Mouse (Mus musculus) intestine, embryonic 15.5 days (tissue): ENCODE results near the gene Tnrc6a. TPM values are rescaled to one million over a fixed set of nuclear protein-coding genes. Genes with fewer than 3 reads are reported as not detected.

Experiments
- ATAC-seq: fragments of 200-750 bp; cut with Nextera tagmentation; 2 replicates; pipeline ENCODE4 v1.8.0; 2017; ENCODE audit warnings: moderate TSS enrichment, moderate library complexity
- H3K27ac ChIP-seq: fragments of 300-500 bp; sonication (generic); 2 replicates; pipeline ENCODE4 v1.5.1; 2015; ENCODE audit warnings: mild to moderate bottlenecking, inconsistent platforms
- H3K27me3 ChIP-seq: fragments of 300-500 bp; sonication (generic); replicated peaks from 2 replicates; pipeline ENCODE4 v1.6.1; 2015; ENCODE audit warnings: inconsistent platforms
- H3K36me3 ChIP-seq: fragments of 300-500 bp; sonication (generic); 2 replicates; pipeline ENCODE4 v1.6.1; 2015; ENCODE audit warnings: inconsistent platforms
- H3K4me1 ChIP-seq: fragments of 300-500 bp; sonication (generic); replicated peaks from 2 replicates; pipeline ENCODE4 v1.6.1; 2015; ENCODE audit warnings: inconsistent platforms
- H3K4me2 ChIP-seq: fragments of 300-500 bp; sonication (generic); replicated peaks from 2 replicates; pipeline ENCODE4 v1.6.1; 2015; ENCODE audit warnings: mild to moderate bottlenecking, inconsistent platforms
- H3K4me3 ChIP-seq: fragments of 300-500 bp; sonication (generic); replicated peaks from 2 replicates; pipeline ENCODE4 v1.5.1; 2015; ENCODE audit warnings: inconsistent platforms
- H3K9ac ChIP-seq: fragments of 300-500 bp; sonication (generic); 2 replicates; pipeline ENCODE4 v1.6.1; 2015; ENCODE audit warnings: inconsistent platforms
- H3K9me3 ChIP-seq: fragments of 300-500 bp; sonication (generic); 2 replicates; pipeline ENCODE4 v1.6.1; 2016; ENCODE audit warnings: inconsistent platforms
- WGBS: fragments of 180-500 bp; shearing (Covaris S2); methylation state at CpG from one replicate; pipeline ENCODE4 v1.1.7; 2015; 5-methylcytosine and 5-hydroxymethylcytosine counted together
- polyA plus RNA-seq: library from polyadenylated mRNA; unstranded; fragments of >200 nt; fragmentation: Nextera tagmentation; extraction: Ambion mirVana; gene quantifications from 2 replicates; pipeline ENCODE4 v1.2.1, GENCODE M21; 2015

The Tnrc6a gene
- polyA plus RNA-seq, 1 experiment from 2014 or later = 38.3 TPM

DNA sequence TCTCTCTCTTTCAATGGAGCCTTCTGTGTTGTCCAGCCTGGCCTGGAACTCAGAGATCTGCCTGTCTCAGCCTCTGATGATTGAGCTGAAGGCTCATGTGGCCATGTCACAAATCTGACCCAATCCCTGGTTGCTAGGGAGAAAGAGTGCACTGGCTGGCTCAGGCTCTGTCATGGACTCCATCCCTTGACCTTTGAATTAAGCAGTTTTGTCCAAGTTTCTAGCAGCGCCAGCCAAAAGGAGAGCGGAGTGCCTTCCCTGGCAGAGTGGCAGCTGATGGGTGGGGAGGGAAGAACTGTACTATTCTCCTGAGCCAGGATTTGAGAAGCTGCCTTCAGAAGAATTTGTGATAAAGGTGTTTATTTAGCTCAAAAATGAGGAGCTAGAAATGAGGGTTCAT is 17.4 kb upstream of the Tnrc6a start:
- Histone ChIP-seq H3K36me3 (no peaks in the 10 kb centered on the region), H3K9ac (no peak overlapping the region), H3K9me3 (no peaks in the 10 kb centered on the region), H3K27ac (no peak overlapping the region), H3K27me3 (no peaks in the 10 kb centered on the region), H3K4me1 (peaks cover 15% of the 10 kb centered on the region), H3K4me2 (no peak overlapping the region), H3K4me3 (no peak overlapping the region)
- no peak for ATAC-seq
- WGBS = 99% methylated on average over 2 of the region's 2 CpGs

DNA sequence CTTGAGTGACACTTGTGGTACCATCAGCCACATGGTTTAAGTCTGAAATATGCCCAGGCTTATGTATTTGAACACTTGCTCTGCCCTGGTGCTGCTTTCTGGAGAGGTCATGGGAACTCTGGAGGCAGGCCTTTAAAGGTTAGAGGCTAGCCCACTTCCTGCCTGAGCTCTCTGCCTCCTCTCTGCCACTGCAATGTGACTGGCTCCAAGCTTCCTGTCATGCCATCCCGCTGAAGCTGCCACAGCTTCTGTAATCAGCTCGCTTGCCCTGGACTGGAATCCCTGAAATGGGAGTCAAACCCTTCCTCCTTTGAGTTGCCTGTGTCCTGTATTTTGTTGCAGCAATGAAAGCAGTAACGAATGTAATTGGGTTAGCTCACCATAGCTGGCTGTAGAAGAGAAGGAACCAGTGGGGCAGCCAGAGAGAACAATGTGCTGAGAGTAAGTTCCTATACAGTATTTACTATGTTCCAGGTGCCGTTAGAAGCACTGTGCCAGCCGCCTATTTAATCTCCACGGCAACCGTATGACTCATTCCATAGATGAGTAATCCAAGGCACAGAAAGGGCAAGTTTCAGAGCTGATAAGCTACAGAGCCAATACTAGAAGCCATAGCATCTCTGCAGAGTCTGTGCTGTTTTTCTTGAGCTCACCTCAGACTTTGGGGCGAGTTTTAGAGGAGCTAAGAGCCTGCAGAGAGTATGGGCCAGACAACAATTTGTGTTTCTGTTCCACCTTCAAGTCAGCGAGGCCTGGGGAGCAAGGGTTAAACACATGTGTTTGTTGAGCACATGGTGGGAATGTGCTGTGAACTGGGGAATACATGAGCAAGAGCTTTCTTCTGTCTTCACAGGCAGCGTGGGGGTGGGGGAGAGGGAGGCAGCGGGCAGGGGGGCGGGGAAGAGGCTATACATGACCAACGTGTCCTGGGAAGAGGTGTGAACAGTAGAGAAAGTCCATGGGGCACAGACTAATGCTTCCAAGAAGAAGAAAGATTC is 15.3 kb upstream of the Tnrc6a start:
- peak; percentile 94 for ATAC-seq
- Histone ChIP-seq H3K4me2 (no peak overlapping the region), H3K4me1 (peaks cover 15% of the 10 kb centered on the region)

DNA sequence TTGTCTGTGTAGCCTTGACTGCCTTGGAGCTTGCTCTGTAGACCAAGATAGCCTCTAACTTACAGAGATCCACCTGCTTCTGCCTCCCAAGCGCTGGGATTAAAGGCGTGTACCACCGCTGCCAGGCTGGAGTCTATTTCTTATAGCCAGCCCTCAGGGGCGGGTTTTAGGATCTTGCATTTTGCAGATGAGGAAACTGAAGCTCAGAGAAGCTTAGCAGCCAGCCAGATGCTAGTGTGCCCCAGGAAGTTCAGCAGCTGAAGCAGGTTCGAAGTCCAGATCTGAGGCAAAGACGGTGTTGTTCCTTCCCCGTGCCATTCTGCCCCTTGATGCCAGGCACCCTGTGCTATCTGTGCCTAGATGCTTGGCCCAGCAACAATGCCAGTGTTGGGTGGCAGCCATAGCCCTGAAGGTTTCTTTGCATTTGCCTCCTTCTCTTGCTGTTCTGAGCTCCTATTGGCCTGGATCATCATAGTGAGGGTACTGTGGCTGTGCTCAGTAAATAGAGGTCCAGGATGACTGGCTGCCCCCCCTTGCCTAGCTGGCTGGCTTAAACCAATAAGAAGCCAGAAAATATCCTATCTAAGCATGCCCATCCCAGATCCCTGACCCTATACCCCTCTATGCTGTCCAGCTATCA is 14.2 kb upstream of the Tnrc6a start:
- Histone ChIP-seq H3K27ac (peak overlapping the region; percentile 24; the same call in 1 of the 2 replicates), H3K4me1 (peaks cover 15% of the 10 kb centered on the region), H3K4me3 (no peak overlapping the region), H3K9ac (no peak overlapping the region), H3K36me3 (no peaks in the 10 kb centered on the region), H3K27me3 (no peaks in the 10 kb centered on the region), H3K4me2 (no peak overlapping the region), H3K9me3 (no peaks in the 10 kb centered on the region)
- 84% methylated on average over 7 of the region's 7 CpGs for WGBS
- ATAC-seq = 0 out of 2 replicates have a peak, but pooled peaks have one; percentile 3

More for the DNA sequence above, 15.3 kb upstream of the Tnrc6a start:
- Histone ChIP-seq H3K27ac (peak overlapping the region; percentile 52; the same call in 1 of the 2 replicates), H3K4me3 (no peak overlapping the region), H3K36me3 (no peaks in the 10 kb centered on the region), H3K9me3 (no peaks in the 10 kb centered on the region), H3K27me3 (no peaks in the 10 kb centered on the region), H3K9ac (no peak overlapping the region)
- 50% methylated on average over 13 of the region's 13 CpGs for WGBS

DNA sequence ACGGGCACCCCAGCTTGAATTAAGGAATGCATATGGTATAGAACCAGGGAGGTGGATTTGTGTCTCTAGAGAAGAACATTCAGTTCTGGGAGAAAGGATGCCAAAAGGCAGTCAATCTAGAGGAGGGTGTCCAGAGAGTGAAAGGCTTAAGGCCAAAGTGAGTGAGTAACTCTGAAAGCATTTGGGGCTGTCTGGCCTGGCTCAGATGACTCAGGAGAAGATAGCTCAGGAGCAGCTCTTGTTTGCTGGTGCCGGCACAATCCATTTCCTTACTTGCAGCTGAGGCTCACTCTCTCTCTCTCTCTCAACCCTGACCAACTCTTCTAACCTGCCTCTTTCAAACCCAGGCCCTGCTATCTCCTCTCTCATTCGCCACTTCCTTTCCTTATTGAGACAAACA is 13.6 kb upstream of the Tnrc6a start:
- Histone ChIP-seq H3K4me3 (no peak overlapping the region), H3K9me3 (no peaks in the 10 kb centered on the region), H3K36me3 (no peaks in the 10 kb centered on the region), H3K27me3 (no peaks in the 10 kb centered on the region), H3K4me2 (no peak overlapping the region), H3K9ac (no peak overlapping the region), H3K4me1 (peaks cover 15% of the 10 kb centered on the region), H3K27ac (peak overlapping the region; percentile 24)
- 44% methylated on average over 3 of the region's 3 CpGs for WGBS
- peak; percentile 43; the same call in 1 of the 2 replicates for ATAC-seq

DNA sequence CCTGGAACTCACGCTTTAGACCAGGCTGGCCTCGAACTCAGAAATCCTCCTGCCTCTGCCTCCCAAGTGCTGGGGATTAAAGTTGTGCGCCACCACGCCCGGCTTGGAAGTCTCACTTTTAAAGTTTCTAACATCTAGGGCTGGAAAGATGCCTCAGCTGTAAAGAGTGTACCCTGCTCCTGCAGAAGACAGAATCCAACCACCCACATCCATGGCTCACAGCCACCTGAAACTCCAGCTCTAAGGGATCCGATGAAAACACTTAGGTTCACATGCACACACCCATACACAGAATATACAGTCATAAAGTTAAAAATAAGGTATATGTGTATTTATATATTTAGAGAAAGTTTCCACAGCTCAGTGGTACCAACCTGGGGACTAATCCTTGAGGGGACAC is 10.1 kb upstream of the Tnrc6a start:
- peaks cover 9% of the 10 kb centered on the region for H3K4me1 ChIP-seq
- H3K27me3 ChIP-seq = no peaks in the 10 kb centered on the region
- no peaks in the 10 kb centered on the region for H3K36me3 ChIP-seq
- H3K4me2 ChIP-seq = no peak overlapping the region
- ATAC-seq = no peak
- 94% methylated on average over 6 of the region's 6 CpGs for WGBS
- H3K9ac ChIP-seq = no peak overlapping the region
- no peak overlapping the region for H3K27ac ChIP-seq
- no peak overlapping the region for H3K4me3 ChIP-seq
- H3K9me3 ChIP-seq = no peaks in the 10 kb centered on the region

DNA sequence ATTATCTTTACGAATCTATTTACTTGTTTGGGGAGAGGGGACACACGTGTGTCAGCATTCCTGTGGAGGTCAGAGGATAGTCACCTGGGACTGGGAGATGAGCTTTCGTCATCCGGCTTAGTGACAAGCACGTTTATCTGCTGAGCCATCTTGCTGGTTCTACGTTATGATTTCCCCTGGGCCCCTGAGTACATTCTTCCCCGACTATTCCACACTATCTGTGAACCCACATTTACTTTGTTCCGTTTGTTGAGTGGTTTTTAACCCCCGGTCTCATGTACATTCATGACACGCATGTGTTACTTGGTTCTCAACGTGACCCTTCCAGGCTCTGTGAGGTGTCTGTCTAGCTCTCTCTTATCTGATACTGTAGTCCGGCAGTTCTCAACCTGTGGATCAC is 6.9 kb upstream of the Tnrc6a start:
- Histone ChIP-seq H3K27ac (no peak overlapping the region), H3K4me3 (no peak overlapping the region), H3K36me3 (no peaks in the 10 kb centered on the region), H3K27me3 (no peaks in the 10 kb centered on the region), H3K9ac (no peak overlapping the region), H3K4me2 (no peak overlapping the region), H3K4me1 (no peaks in the 10 kb centered on the region), H3K9me3 (no peaks in the 10 kb centered on the region)
- 73% methylated on average over 12 of the region's 12 CpGs for WGBS
- ATAC-seq = no peak

DNA sequence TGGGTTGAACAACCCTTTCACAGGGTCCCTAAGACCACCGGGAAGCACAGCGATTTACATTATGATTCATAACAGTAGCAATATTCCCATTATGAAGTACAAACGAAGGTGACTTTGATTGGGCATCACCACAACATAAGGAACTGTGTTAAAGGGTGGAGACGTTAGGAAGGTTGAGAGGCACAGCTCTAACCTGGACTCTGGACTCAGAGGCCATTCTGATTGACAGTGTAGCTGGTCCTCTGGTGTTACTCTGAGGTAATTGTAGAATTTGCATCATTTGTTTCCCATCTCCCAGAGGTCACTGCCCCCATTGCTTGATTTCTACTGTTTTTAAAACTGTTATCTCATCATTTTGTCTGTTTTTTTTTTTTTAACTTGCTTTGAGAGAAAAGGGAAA is 6.5 kb upstream of the Tnrc6a start:
- ATAC-seq = peak; percentile 51; the same call in 1 of the 2 replicates
- no peaks in the 10 kb centered on the region for H3K9me3 ChIP-seq
- H3K36me3 ChIP-seq = no peaks in the 10 kb centered on the region
- no peaks in the 10 kb centered on the region for H3K4me1 ChIP-seq
- no peak overlapping the region for H3K27ac ChIP-seq
- H3K27me3 ChIP-seq = no peaks in the 10 kb centered on the region
- 68% methylated on average over 4 of the region's 4 CpGs for WGBS
- no peak overlapping the region for H3K4me2 ChIP-seq
- no peak overlapping the region for H3K9ac ChIP-seq
- no peak overlapping the region for H3K4me3 ChIP-seq

DNA sequence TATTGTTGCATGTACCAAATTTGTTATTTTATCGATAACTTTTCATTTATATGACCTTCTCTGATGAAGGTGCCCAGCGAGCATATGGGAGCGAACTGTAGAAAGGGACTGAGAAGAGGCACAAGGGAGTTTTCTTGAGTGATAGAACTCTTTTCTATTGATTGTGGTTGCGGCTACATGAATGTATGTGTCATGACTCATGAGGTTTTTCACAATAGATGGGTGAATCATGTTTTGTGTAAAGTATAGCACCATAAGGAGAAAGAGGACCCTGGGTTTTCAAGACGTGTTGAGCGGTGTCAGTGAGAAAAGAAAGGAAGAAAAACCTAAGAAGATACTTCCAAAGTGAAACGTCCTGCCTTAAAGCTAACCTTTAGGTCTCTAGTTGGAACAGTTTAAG is 3.2 kb upstream of the Tnrc6a start:
- H3K36me3 ChIP-seq = no peaks in the 10 kb centered on the region
- no peak overlapping the region for H3K27ac ChIP-seq
- 87% methylated on average over 7 of the region's 7 CpGs for WGBS
- H3K9ac ChIP-seq = no peak overlapping the region
- H3K4me2 ChIP-seq = no peak overlapping the region
- ATAC-seq = no peak
- no peak overlapping the region for H3K4me3 ChIP-seq
- H3K27me3 ChIP-seq = no peaks in the 10 kb centered on the region
- H3K9me3 ChIP-seq = no peaks in the 10 kb centered on the region
- no peaks in the 10 kb centered on the region for H3K4me1 ChIP-seq

DNA sequence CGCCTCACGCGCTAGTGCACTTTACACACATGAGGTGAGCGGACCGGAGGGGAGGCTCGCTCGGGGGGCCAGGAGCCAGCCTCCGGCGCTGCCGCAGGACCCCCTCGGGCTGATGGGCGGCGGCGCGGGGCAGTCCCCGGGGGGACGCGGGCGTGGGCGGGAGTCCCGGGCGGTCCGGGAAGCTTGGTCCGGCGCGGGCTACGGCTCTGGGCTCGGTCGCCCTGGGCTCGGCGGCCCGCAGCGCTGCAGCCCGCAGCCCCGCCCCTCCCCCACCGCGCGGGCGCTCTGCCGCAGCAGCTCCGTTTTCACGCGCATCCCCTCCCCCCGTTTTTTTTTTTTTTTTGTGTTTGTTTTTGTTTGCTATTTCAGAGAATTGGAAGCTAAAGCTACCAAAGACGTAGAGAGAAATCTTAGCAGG is 623 bp downstream of the Tnrc6a start:
- WGBS = under 1% methylated on average over 37 of the region's 45 CpGs
- Histone ChIP-seq H3K9ac (peak overlapping the region; percentile 98), H3K4me2 (peak overlapping the region; percentile 61), H3K4me1 (peaks cover 9% of the 10 kb centered on the region; the same call in 1 of the 2 replicates), H3K27me3 (no peaks in the 10 kb centered on the region), H3K4me3 (peak overlapping the region; percentile 100), H3K27ac (peak overlapping the region; percentile 96), H3K36me3 (no peaks in the 10 kb centered on the region), H3K9me3 (no peaks in the 10 kb centered on the region)
- ATAC-seq = peak; percentile 79

DNA sequence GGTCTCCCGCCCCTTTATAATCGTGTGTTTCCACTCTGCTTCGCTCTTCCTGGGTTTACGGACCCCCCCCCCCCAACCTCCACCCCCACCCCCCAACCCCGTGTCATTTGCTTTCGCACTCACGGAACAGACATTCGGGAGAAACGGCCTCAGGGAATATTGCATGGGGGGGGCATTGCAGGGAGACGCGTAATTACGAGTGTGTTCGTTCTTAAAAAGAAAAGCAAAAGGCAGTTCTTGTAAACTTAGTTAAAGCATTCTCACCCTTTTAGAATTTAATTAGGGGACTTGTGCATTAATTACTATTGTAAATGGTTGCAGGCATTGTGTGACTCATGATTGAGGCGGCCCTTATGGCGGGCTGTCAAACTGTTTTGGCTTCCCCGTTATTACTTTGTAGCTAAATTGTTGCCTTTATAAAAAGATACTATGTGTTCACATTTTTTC is 1.1 kb downstream of the Tnrc6a start:
- under 1% methylated on average over 16 of the region's 16 CpGs for WGBS
- no peaks in the 10 kb centered on the region for H3K9me3 ChIP-seq
- peak overlapping the region; percentile 61 for H3K4me2 ChIP-seq
- peaks cover 9% of the 10 kb centered on the region; the same call in 1 of the 2 replicates for H3K4me1 ChIP-seq
- no peak for ATAC-seq
- H3K4me3 ChIP-seq = peak overlapping the region; percentile 100
- peak overlapping the region; percentile 98 for H3K9ac ChIP-seq
- 0 out of 2 replicates have a peak overlapping the region, but pooled peaks have one; percentile 96 for H3K27ac ChIP-seq
- no peaks in the 10 kb centered on the region for H3K27me3 ChIP-seq
- H3K36me3 ChIP-seq = no peaks in the 10 kb centered on the region

DNA sequence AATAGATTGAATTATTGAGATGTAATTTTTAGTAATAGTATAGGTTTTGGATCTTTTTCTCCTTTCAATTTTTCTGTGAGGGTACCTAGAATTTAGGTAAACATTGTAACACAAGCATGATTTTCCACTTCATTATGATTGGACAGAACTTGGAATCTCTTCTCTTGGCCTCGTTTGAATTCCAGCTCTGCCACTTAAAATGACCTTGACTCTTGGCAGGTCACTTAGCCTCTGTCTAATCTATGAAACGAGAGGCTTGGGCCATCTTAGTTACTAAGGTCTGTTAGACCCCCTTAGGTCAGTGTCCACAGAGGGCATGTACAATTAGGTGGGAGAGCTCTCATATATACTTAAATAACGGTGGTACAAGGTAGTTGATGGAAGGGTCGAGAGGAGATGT is 2.4 kb downstream of the Tnrc6a start:
- 48% methylated on average over 4 of the region's 4 CpGs for WGBS

DNA sequence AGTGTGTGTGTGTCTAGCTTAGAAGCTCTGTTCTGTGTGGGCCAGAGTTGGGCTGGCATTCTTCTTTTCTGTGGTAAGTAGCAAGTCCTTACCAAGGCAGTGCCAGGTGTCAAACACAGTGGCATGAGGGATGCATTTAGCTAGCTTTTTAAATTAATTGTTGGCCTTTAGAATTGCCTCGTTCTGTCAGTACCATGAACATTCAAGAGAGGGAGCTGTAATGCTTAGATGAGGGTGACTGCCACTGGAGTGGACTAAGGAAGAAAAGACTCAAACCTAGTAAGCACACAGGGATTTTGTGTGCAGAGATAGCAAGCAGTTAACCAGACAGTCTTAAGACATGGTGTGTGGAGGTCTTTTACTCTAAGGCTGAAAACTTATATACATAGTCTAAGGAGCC is 3.6 kb downstream of the Tnrc6a start:
- no peak overlapping the region for H3K4me3 ChIP-seq
- H3K9ac ChIP-seq = no peak overlapping the region
- peaks cover 11% of the 10 kb centered on the region; the same call in 1 of the 2 replicates for H3K4me1 ChIP-seq
- H3K4me2 ChIP-seq = no peak overlapping the region
- no peaks in the 10 kb centered on the region for H3K27me3 ChIP-seq
- no peak overlapping the region for H3K27ac ChIP-seq
- ATAC-seq = no peak
- H3K9me3 ChIP-seq = no peaks in the 10 kb centered on the region
- 74% methylated on average over 1 of the region's 1 CpGs for WGBS
- H3K36me3 ChIP-seq = no peaks in the 10 kb centered on the region

More for the DNA sequence above, 2.4 kb downstream of the Tnrc6a start:
- Histone ChIP-seq H3K4me2 (no peak overlapping the region), H3K9ac (no peak overlapping the region), H3K36me3 (no peaks in the 10 kb centered on the region), H3K27me3 (no peaks in the 10 kb centered on the region), H3K4me3 (no peak overlapping the region), H3K27ac (no peak overlapping the region), H3K9me3 (no peaks in the 10 kb centered on the region), H3K4me1 (peaks cover 11% of the 10 kb centered on the region; the same call in 1 of the 2 replicates)
- no peak for ATAC-seq
